Mouse (Mus musculus) ES-CJ7 (cell line): Measurements from ENCODE around the gene Spry2.

Experiments
- DNase-seq: peaks from one replicate; pipeline ENCODE4 v3.0.0; 2011; ENCODE audit warnings: low read depth, low spot score

Spry2 gene

GRCm38 (mm10) chr14:105896791-105897568 is at the start of gene Spry2:
Gene Spry2, minus strand, starts transcription at chr14:105896819.
- DNase-seq: peak; percentile 95

DNA sequence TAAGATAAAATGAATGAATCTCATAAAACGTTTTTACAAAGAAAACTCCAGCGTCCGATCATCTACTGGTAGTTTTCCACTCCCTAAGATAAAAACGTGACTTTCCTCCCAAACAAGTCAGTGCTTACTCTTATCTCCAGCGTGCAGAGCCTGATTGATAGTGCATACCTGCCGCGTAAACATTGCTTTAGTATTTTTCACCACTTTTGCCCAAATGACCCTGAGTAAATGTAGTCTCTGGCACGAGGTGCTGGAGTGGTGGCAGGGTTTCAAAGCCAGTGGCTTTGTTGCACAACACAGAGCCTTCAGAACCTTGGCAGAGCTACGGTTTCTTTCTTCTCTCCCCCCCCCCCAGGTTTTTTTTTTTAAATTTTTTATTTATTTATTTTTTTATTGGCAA is 44.7 kb upstream of the Spry2 start:
- DNase-seq: no peak

- DNase-seq: no peak
Observed at GRCm38 (mm10) chr14:105926726-105927125, 30.1 kb upstream of the Spry2 start.

- no peak for DNase-seq
Observed at GRCm38 (mm10) chr14:105925305-105925704, 28.7 kb upstream of the Spry2 start.

- DNase-seq: no peak
Observed at GRCm38 (mm10) chr14:105924712-105925111, 28.1 kb upstream of the Spry2 start.

DNA sequence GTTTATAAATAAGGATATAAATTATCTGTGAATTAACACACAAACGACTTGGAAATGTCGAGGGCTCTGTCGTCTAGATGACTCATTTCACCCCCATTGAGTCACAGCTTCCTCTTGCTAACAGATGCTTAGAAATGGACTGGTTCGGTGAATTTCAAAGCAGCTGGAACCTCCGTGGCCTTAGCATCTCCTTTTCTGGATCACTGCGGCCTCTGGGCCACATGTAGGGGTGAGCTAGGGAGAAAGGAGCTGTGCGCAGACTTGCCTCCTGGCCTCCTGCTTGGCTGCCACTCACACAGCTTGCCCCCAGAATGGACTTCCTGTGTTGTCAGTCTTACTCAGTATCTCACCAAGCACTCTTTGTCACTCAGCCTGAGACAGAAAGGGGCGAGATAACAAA is 26.3 kb upstream of the Spry2 start:
- peak; percentile 62 for DNase-seq

DNA sequence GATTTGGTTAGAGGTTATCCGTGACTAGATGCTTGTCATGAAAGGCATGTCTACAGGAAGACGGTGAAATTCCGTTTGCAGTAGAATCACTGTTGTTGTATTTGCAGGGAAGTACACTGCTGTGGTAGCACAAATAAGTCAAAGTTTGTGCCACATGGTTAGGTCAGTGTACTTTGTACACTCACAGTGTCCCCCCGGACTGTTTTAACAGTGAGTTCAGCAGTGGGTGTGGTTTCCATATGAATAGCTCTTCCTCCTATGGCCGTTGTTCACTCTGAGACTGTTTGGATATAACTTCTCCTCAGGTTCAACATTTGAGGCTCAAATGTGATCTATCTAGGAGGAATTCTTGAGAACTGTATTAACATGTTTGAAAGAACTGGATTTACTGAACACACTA is 25.8 kb upstream of the Spry2 start:
- DNase-seq: peak; percentile 45

GRCm38 (mm10) chr14:105921217-105921695 is 24.6 kb upstream of the Spry2 start:
- DNase-seq: no peak

- DNase-seq: peak; percentile 98
Observed at GRCm38 (mm10) chr14:105920395-105921216, 24.0 kb upstream of the Spry2 start.

GRCm38 (mm10) chr14:105907216-105907615 is 10.6 kb upstream of the Spry2 start:
- no peak for DNase-seq

DNA sequence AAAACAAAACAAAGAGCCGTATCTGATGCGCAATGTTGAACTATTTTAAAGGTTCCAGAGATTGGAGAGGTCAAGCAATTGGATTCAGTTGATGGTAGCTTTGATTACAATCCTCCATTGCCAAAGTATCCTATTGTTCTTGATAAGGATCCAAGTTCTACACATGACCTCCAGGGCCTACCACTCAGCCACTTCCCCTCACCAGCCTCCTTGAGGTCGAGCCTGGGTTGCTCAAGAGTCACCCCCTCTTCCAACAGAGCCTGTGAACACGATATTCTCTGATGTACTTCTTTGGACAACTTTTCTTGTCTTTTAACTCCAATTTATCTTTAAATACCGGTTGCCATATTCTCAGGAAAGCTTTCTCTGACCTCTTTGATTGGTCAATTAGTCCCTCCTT is 9.3 kb upstream of the Spry2 start:
- DNase-seq: no peak

GRCm38 (mm10) chr14:105905509-105905908 is 8.9 kb upstream of the Spry2 start:
- no peak for DNase-seq

- DNase-seq: peak; percentile 91
Observed at GRCm38 (mm10) chr14:105902807-105903206, 6.2 kb upstream of the Spry2 start.

DNA sequence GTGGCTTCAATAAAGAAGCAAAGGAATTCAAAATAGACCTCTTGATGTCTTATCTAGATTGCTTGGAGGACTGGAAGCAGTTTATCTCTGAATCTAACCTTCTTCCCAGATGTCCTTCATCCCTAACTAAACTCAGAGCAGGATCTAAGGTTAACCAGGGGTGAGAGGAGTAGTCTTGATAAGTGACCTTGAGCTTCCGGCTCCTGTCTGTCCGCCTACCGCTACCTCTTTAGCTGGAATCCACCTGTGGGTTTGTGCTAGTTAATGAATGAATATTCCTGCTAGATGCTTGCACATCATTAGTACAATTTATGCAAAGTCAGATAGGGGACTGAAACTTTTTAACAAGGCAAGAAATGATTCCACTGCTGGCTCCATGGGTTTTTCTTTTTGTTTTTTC is 4.2 kb upstream of the Spry2 start:
- peak; percentile 88 for DNase-seq

DNA sequence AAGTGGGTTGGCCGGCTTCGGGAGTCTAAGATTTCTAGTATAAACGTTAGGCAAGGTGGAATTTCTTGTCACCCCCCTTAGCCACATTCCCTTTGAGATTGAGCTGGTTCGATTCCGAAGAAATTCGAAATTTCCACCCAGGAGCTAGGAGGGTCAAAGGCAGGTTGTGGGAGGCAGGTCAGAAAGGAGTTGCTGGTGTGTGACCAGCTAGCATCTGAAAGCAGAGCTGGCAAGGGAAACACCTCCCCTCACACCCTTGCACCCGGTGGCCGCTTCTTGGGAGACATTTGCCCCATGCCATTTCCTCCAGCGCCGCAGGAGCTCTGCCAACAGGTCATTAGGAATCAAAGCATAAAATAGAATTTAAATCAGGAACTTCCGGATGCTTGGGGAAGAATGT is 2.5 kb upstream of the Spry2 start:
- DNase-seq: peak; percentile 65

GRCm38 (mm10) chr14:105898266-105899111 is 1.9 kb upstream of the Spry2 start:
- DNase-seq: peak; percentile 76

- DNase-seq: peak; percentile 91
Observed at GRCm38 (mm10) chr14:105897569-105898101, 1.0 kb upstream of the Spry2 start.

DNA sequence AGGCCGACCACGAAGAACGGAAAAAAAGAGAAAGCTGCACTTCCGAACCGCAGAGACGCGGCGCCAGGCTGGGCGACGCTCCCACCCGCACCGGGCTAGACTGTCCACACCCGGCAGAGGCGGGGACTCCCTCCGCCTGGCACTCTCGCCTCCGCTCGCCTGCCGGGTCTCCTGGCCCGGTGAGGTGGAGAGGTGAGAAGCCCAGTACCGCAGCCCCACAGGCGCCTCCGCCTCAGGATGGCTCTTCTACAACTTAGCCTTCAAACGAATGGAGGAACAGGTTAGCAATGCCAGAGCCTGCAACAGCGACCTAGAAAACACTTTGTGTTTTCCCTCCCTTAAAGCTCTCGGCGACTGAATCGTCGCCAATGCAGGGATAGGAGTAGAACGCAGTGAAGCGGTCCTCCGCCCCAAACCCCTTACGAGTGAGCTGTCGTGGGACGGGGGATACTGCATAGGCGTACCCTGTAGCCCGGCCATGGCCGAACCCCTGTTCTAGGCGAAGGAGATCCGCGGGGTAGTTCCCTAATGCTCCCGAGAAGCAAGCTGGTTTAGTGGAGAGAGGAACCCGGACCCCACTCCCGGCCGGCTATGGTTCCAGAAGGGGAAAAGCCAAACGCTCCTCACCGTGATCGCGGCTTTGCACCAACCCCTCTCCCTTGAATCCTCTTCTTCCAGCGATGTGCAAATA is 513 bp downstream of the Spry2 start:
- no peak for DNase-seq

GRCm38 (mm10) chr14:105894971-105895873 is 1.4 kb downstream of the Spry2 start:
- peak; percentile 89 for DNase-seq

- no peak for DNase-seq
Observed at GRCm38 (mm10) chr14:105893623-105893995, 3.0 kb downstream of the Spry2 start.
